Mouse (Mus musculus): ENCODE data around the gene LTO1.

DNA sequence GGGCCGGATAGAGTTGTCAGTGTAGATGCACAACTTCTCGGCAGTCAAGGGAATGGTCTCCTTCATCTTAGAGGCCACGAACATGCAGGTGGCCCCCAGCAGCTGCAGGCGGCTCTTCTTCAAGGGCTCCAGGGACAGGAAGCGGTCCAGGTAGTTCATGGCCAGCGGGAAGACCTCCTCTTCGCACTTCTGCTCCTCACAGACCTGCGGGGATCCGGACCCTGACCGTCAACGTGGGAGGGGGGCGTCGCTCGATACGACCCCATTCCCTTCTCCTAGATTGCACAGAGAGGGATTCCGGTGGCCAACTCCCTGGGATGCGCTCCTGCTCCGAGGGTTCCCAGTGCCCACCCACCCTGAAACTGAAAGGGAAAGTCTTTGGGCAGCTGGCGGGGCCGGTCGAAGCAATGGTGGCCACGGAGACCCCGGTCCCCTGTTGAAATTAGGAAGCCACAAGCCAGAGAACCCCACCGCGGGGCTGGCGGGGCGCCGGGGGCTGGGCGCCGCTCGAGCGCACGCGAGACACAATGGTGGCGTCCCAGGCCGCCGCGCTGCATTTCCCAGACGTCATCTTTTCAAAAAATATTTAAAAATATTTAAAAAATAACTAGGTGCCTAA is 23.1 kb downstream of the LTO1 start:
- TF ChIP-seq CTCF (conservative IDR thresholded peaks at IDR 0.05; ENCODE audit: insufficient read depth, insufficient read length, low read depth, low read length) (no peak), POLR2A (IDR thresholded peaks at IDR 0.05; ENCODE audit: low read depth, low read length) (no peak)
